Mouse (Mus musculus) c-Kit-positive CD71-negative TER-119-negative erythroid progenitor cells, embryonic 14.5 days (primary cell): ENCODE measurements around the gene Myo9a.
"Not testable (repeated sequence)": the region's sequence is repeated elsewhere in the genome, so short reads cannot be mapped to it uniquely, and the experiment has no call there.

Experiments
- DNase-seq: peaks from one replicate; pipeline ENCODE4 v3.0.0-alpha.2; 2013; ENCODE audit warnings: low read depth

Myo9a gene

GRCm38 (mm10) chr9:59751066-59751581 is 428 bp downstream of the Myo9a start:
- DNase-seq = peak; percentile 58

GRCm38 (mm10) chr9:59751966-59752365 is 1.3 kb downstream of the Myo9a start:
- DNase-seq = no peak

- DNase-seq = no peak
Measured at GRCm38 (mm10) chr9:59755199-59755598, 4.5 kb downstream of the Myo9a start.

GRCm38 (mm10) chr9:59757016-59757415 is 6.3 kb downstream of the Myo9a start:
- not testable (repeated sequence) for DNase-seq

GRCm38 (mm10) chr9:59760515-59760914 is 9.8 kb downstream of the Myo9a start:
- DNase-seq = no peak

GRCm38 (mm10) chr9:59766966-59767461 is 16.3 kb downstream of the Myo9a start:
- not testable (repeated sequence) for DNase-seq

GRCm38 (mm10) chr9:59806046-59806774 is 55.5 kb downstream of the Myo9a start:
- DNase-seq = not testable (repeated sequence)

DNA sequence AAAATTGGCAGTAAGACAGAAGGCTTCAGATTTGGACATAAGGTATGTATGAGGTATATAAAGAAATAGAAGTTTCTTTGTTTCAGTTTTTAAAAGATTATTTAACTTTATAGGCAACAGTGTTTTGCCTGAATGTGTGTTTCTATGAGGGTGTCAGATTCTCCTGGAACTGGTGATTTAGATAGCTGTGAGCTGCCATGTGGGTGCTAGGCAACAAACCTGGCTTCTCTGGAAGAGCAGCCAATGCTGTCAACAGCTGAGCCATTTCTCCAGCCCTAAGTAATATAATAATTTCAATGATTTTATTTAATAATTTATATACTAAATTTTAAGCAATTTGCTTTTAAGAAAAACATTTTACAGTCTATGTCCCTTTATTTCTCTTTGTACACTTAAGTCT is 133.9 kb downstream of the Myo9a start:
- DNase-seq = no peak

DNA sequence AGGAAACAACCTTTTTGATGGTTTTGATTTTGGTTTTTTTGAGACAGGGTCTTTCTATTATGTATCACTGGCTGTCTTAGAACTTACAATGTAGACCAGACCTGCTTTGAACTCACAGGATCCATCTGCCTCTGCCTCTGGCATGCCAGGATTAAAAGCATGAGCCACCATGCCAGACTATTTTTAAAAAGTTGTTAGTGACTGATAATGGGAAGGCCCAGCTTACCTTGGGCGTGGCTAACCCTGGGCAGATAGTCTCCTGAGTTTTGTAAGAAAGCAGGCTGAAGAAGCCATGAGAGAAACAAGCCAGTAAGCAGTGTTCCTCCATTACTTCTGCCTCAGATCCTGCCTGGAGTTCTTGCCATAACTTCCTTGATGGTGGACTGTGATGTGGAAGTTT is 152.7 kb downstream of the Myo9a start:
- DNase-seq = no peak

- DNase-seq = no peak
Measured at GRCm38 (mm10) chr9:59914761-59915160, 164.1 kb downstream of the Myo9a start.

- no peak for DNase-seq
Measured at GRCm38 (mm10) chr9:59930248-59930647, 179.6 kb downstream of the Myo9a start.

DNA sequence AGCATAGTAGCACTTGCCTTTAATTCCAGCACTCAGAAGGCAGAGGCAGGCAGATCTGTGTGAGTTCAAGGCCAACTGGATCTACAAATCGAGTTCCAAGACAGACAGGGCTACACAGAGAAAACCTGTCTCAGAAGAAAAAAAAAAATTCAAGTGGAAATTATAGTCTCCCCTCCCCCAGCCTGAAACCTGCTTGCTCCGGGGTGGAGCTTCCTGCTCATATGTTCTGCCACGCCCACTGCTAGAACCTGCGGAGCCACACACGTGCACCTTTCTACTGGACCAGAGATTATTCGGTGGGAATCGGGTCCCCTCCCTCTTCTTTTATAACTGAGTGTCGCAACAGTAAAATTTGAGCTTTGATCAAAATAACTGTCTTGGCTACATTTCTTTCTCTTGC is 185.2 kb downstream of the Myo9a start:
- DNase-seq = not testable (repeated sequence)

DNA sequence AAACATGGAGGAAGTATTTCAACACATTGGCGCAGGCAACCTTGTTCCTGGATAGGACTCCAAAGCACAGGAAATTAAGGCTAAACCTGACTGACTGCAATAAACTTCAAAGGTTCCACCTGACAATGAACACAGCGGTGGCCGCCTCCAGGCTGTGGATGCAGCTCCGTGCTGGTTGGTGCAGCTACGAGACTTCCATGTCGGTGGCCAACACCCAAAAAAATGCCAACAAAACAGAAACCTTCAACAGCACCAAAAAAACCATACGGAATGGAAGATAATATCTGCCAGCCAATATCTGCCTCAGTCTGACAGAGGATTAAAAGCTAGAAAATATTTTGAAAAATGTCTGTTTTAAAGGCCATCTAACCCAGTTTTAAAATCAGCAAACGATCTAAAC is 187.8 kb downstream of the Myo9a start:
- DNase-seq = no peak

- DNase-seq = no peak
Measured at GRCm38 (mm10) chr9:59939691-59940090, 189.0 kb downstream of the Myo9a start.

- no peak for DNase-seq
Measured at GRCm38 (mm10) chr9:59940913-59941884, 190.5 kb downstream of the Myo9a start.

DNA sequence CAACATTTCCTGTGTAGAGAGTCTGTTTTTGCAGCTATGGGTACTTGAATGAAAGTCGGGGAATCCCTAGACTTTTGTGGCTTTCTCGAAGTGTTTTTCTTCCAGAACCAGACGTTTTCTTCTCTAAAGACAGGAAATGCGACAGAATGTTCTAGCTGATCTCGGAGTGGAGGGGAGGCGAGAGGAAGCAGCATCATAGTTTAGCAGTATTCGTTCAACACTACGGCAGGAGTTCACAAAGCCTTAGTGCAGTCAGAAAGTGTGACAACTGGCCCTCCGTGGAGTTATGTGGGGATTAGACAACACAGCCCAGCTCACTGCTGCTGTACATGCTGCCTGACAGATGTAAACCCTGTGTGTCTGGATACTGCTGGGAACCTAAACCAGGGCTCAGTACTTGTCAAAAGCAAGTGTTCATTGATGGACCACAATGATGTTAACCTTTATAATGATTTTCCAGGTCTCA is 191.2 kb downstream of the Myo9a start:
- no peak for DNase-seq

- no peak for DNase-seq
Measured at GRCm38 (mm10) chr9:59942501-59943085, 191.9 kb downstream of the Myo9a start.

GRCm38 (mm10) chr9:59943826-59944225 is 193.1 kb downstream of the Myo9a start:
- DNase-seq = no peak

DNA sequence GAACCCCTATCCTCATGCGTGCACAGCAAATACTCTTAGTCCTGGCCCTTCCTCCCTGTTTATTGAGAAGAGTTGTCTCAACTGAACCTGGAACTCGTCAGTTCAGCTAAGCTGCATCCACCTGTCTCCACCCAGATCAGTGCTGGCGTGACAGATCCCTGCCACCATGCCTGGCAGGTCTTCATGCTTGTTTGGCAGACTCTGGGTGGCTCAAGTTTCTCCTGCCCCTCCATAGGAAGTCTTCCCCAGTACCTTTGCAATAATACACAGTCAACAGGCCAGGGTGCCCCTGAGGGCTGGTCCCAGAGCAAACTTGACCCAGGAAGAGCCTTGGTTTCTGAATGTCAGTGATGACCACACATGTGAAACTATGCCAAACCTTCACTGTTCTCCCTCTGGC is 194.5 kb downstream of the Myo9a start:
- DNase-seq = no peak

DNA sequence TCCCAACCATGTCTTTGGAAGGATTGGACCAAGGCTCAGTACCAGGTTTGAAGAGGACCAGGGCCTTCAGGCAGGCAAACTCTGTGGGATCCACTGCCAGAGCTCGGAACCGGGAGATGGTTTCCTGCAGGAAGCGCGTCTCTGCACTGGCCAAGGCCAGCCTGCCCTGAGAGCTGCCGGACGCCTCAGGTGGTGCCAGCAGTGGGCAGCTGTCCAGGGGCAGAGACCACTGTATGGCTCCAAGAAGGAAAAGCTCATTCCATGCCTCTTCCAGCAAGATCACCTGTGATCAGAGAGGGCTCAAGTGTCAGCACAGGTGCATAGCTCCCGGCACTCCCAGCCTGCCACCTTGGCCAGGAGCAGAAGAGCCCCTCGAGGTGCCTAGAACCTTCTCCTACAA is 196.6 kb downstream of the Myo9a start:
- DNase-seq = no peak

DNA sequence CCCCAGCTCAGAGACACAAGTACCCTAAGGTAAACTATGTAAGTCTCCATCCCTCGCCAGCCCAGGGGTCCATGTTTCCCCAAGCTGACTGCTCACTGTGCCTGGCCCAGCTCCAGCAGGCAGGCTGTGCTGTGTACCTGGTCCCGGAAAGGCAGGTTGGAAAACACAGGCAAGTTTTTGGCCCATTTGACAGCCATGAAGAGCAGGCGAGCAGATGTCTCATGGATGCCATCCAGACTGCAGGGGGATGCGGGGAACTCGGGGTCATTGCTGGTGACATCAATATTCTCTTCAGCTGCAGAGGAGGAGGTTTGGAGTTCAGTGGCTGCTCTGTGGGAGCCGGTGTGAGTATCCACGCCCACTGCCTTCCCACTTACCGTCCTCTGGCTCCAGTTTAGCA is 197.5 kb downstream of the Myo9a start:
- no peak for DNase-seq

GRCm38 (mm10) chr9:59948691-59949250 is 198.1 kb downstream of the Myo9a start:
- no peak for DNase-seq
